Mouse (Mus musculus) E14TG2a.4 (cell line): ENCODE results near the gene Sgsh.
A peak's percentile ranks its signal among the peaks of the same experiment; 100 is the strongest.

Experiments used
- CTCF ChIP-seq: conservative IDR thresholded peaks from 2 replicates; pipeline ENCODE4 v1.5.1; 2014; ENCODE audit warnings: low read length
- NANOG ChIP-seq: IDR thresholded peaks from 2 replicates; pipeline ENCODE4 v1.6.1; 2014; ENCODE audit warnings: borderline replicate concordance, low read length, mixed read lengths

DNA sequence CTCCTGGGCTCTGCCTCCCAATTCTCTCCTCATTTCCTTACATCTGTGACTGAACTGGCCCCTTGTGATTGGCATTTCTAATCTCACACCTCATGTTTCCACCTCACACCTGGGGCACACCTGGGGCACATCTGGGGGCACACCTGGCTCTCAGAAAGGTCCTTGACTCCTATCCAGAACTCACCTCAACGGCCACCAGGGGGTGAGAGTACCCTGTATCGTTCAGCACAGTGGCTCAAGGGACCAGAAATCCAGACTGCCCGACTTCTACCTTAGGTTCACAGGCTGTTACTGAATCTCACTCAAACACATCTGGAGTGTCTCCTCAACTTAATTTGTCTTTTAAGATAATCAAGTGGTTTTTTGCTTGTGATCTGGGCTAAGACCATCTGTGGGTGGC, 23.4 kb downstream of the Sgsh start:
- TF ChIP-seq CTCF (peak; percentile 13; the same call in 1 of the 2 replicates), NANOG (no peak)
